Mouse (Mus musculus) adipose tissue, adult 10 weeks (tissue): ENCODE data around the gene Olfr340. TPM values are rescaled to one million over a fixed set of nuclear protein-coding genes. Genes with fewer than 3 reads are reported as not detected.

Experiments used
- polyA plus RNA-seq: library from polyadenylated mRNA; stranded (reverse); fragments of 350-450 nt; fragmentation: Illumina TruSeq; extraction: RNeasy Lipid Tissue Mini Kit (QIAGEN cat#74804); gene quantifications from one replicate; pipeline ENCODE4 v1.2.3, GENCODE M21; 2014; ENCODE audit warnings: low read depth, low replicate concordance

Gene Olfr340
- polyA plus RNA-seq: not detected

GRCm38 (mm10) chr2:36452287-36452686 is at the start of gene Olfr340:
Olfr340 (plus strand) TSS chr2:36452587.

DNA sequence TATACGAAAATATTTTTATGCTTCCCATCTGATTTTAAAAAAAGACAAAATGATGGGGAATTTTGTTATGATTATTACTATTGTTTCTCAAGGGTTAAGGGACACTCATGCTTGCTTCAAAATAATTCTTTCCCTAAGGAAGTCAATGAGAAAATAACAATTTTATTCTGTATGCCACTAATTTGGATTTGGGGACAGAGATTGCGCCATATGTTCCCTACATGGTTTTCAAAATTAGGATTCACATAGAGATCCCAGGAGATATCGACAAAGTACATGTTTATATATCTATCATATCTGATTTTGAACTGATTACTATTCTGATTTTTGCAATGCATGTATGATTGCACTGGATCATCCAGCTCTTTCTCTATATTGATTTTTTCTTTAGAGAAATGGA is 33.7 kb upstream of the Olfr340 start, which contains the start of gene Olfr339:
Gene Olfr339 (plus strand): TSS at position 301 of the 400 bp plus-strand sequence.

GRCm38 (mm10) chr2:36482368-36482767 is 30.0 kb downstream of the Olfr340 start, which contains the start of gene Olfr341:
Olfr341 (minus strand) TSS chr2:36482468.

Other genes with a start within 250 kb of the Olfr340 start
- gene Ptgs1, start 222.2 kb upstream of the Olfr340 start, polyA plus RNA-seq: 62.7 TPM
- gene Olfr338, start 79.1 kb upstream of the Olfr340 start, polyA plus RNA-seq: not detected
- gene Olfr339, start 33.6 kb upstream of the Olfr340 start, polyA plus RNA-seq: not detected
- gene Olfr341, start 29.9 kb downstream of the Olfr340 start, polyA plus RNA-seq: not detected
- gene Olfr342, start 72.4 kb downstream of the Olfr340 start, polyA plus RNA-seq: not detected
- gene Olfr344, start 114.1 kb downstream of the Olfr340 start, polyA plus RNA-seq: not detected
- gene Olfr345, start 187.5 kb downstream of the Olfr340 start, polyA plus RNA-seq: not detected
- not detected for gene Olfr346, start 233.2 kb downstream of the Olfr340 start, polyA plus RNA-seq